In genomic region chr1:191559779-191560178, GRCm38 (mm10) we compare ENCODE assay signal across 22 mouse cellular contexts. TPM values are rescaled to one million over a fixed set of nuclear protein-coding genes. Genes with fewer than 3 reads are reported as not detected.
A peak's percentile ranks its signal among the peaks of the same experiment; 100 is the strongest.
DNase-seq lines count a peak whose midpoint lies in the region; ATAC-seq and TF ChIP-seq lines count a peak whose summit lies in the region.
"Had no signal": no experiment of that assay in that cellular context is flagged by ENCODE, and none has a peak within 500 bp of the region (broad histone marks: within the 10 kb centered on the region; RNA-seq: fewer than 3 reads in every experiment).

No protein-coding gene starts in this region.

- no peak for DNase-seq in frontal cortex, postnatal 10 days (ENCODE audit: low spot score in 2 of 2)
- DNase-seq in kidney, postnatal 0 days (ENCODE audit: low spot score), result peak; percentile 18
- DNase-seq in kidney, adult 18-20 months, result no peak
- DNase-seq in liver, postnatal 0 days, result no peak
- DNase-seq in liver, result no peak
- DNase-seq in NIH3T3 (ENCODE audit: low read depth), result peak; percentile 18
- no peak for DNase-seq in embryo, embryonic 9.5 days (ENCODE audit: extremely low spot score)
- DNase-seq: adrenal gland, postnatal 14 days; cerebellum, adult 18-20 months; cerebellum, postnatal 36 days; gastrocnemius, postnatal 14 days; left cerebral cortex, postnatal 4 days; right cerebral cortex, postnatal 4 days; thymus, adult 2 months had no signal

- peaks cover 12% of the 10 kb centered on the region for H3K36me3 ChIP-seq in kidney, postnatal 0 days (ENCODE audit: insufficient read depth, low read length)
- H3K36me3 ChIP-seq in liver, postnatal 0 days (replicated peaks; ENCODE audit: insufficient read depth, low read length), result peaks cover 46% of the 10 kb centered on the region
- H3K36me3 ChIP-seq: midbrain, embryonic 15.5 days had no signal

- H3K9ac ChIP-seq in kidney, postnatal 0 days (ENCODE audit: low read depth, low read length), result no peak overlapping the region
- H3K9ac ChIP-seq in liver, postnatal 0 days (replicated peaks), result no peak overlapping the region
- H3K9ac ChIP-seq: midbrain, embryonic 15.5 days had no signal

- WGBS in kidney, postnatal 0 days, result 83% methylated on average over 5 of the region's 5 CpGs
- 78% methylated on average over 5 of the region's 5 CpGs for WGBS in liver, postnatal 0 days (ENCODE audit: insufficient replicate concordance)

- H3K4me2 ChIP-seq in kidney, postnatal 0 days (ENCODE audit: low read length), result no peak overlapping the region
- H3K4me2 ChIP-seq in liver, postnatal 0 days (ENCODE audit: low read depth, low read length), result no peak overlapping the region
- H3K4me2 ChIP-seq: midbrain, embryonic 15.5 days had no signal

- H3K9me3 ChIP-seq in kidney, postnatal 0 days (replicated peaks; ENCODE audit: low read length), result no peaks in the 10 kb centered on the region
- H3K9me3 ChIP-seq in liver, postnatal 0 days (ENCODE audit: low read length), result no peaks in the 10 kb centered on the region
- H3K9me3 ChIP-seq: G1E; heart, embryonic 10.5 days; midbrain, embryonic 15.5 days had no signal

- H3K27me3 ChIP-seq in kidney, postnatal 0 days (ENCODE audit: insufficient read depth, low read length), result no peaks in the 10 kb centered on the region
- H3K27me3 ChIP-seq in liver, postnatal 0 days (ENCODE audit: insufficient read depth, low read length), result no peaks in the 10 kb centered on the region
- H3K27me3 ChIP-seq: midbrain, embryonic 15.5 days had no signal

- H3K4me3 ChIP-seq in kidney, postnatal 0 days (replicated peaks; ENCODE audit: low read depth, low read length), result no peak overlapping the region
- H3K4me3 ChIP-seq in liver, postnatal 0 days (ENCODE audit: low read depth, low read length), result no peak overlapping the region
- H3K4me3 ChIP-seq: heart, embryonic 10.5 days; layer of hippocampus, adult 2 months; midbrain, embryonic 15.5 days; myocyte had no signal

- 0 out of 2 replicates have a peak, but pooled peaks have one; percentile 10 for TF ChIP-seq EP300 in liver, postnatal 0 days (IDR thresholded peaks at IDR 0.05; ENCODE audit: low read depth)

- TF ChIP-seq CTCF in kidney, postnatal 0 days (IDR thresholded peaks at IDR 0.05; ENCODE audit: low read depth), result no peak
- no peak for TF ChIP-seq CTCF in liver, postnatal 0 days (IDR thresholded peaks at IDR 0.05; ENCODE audit: low read depth)

- peak; percentile 52; the same call in 1 of the 2 replicates for ATAC-seq in frontal cortex, adult (ENCODE audit: low TSS enrichment)
- ATAC-seq in kidney, postnatal 0 days (replicated peaks; ENCODE audit: low FRiP score, low read depth), result no peak
- ATAC-seq in liver, postnatal 0 days, result 0 out of 2 replicates have a peak, but pooled peaks have one; percentile 38
- ATAC-seq: hindbrain, embryonic 16.5 days; intestine, embryonic 16.5 days; midbrain, embryonic 15.5 days had no signal

- no peaks in the 10 kb centered on the region for H3K4me1 ChIP-seq in kidney, postnatal 0 days (replicated peaks; ENCODE audit: insufficient read depth, low read length)
- H3K4me1 ChIP-seq in liver, postnatal 0 days (ENCODE audit: insufficient read depth), result no peaks in the 10 kb centered on the region
- H3K4me1 ChIP-seq: heart, embryonic 10.5 days; midbrain, embryonic 15.5 days had no signal

- no peak overlapping the region for H3K27ac ChIP-seq in kidney, postnatal 0 days
- H3K27ac ChIP-seq in liver, postnatal 0 days (ENCODE audit: low read depth), result no peak overlapping the region
- H3K27ac ChIP-seq: heart, embryonic 10.5 days; layer of hippocampus, adult 2 months; midbrain, embryonic 15.5 days had no signal

RNA-seq across cellular contexts. Expression of gene Dtl, which starts 15.6 kb away (rescaled TPM):
- 16.9 and 21.9 TPM in 2 replicates for polyA plus RNA-seq in kidney, postnatal 0 days (2015; fragmentation: Nextera tagmentation; extraction: Ambion mirVana)
- 10.7 and 11.8 TPM in 2 replicates for polyA plus RNA-seq in liver, postnatal 0 days (2015; fragmentation: Nextera tagmentation; extraction: Ambion mirVana)

RNA-seq across cellular contexts. Expression of gene Ints7, which starts 15.7 kb away (rescaled TPM):
- 31.7 and 38.9 TPM in 2 replicates for polyA plus RNA-seq in kidney, postnatal 0 days (2015; fragmentation: Nextera tagmentation; extraction: Ambion mirVana)
- 9.3 and 11.0 TPM in 2 replicates for polyA plus RNA-seq in liver, postnatal 0 days (2015; fragmentation: Nextera tagmentation; extraction: Ambion mirVana)

Comparison
In these comparisons a context has a peak if more than half of its experiments do, and no peak if none do; other contexts are left out.
1. DNase-seq: peak in kidney, postnatal 0 days (single experiment) and NIH3T3 (single experiment); none in frontal cortex, postnatal 10 days (0 of 2), kidney, adult 18-20 months (single experiment), liver, postnatal 0 days (single experiment), liver (single experiment) and embryo, embryonic 9.5 days (single experiment).